Mouse (Mus musculus): Measurements from ENCODE around the gene Wdr13.

Gene Wdr13

DNA sequence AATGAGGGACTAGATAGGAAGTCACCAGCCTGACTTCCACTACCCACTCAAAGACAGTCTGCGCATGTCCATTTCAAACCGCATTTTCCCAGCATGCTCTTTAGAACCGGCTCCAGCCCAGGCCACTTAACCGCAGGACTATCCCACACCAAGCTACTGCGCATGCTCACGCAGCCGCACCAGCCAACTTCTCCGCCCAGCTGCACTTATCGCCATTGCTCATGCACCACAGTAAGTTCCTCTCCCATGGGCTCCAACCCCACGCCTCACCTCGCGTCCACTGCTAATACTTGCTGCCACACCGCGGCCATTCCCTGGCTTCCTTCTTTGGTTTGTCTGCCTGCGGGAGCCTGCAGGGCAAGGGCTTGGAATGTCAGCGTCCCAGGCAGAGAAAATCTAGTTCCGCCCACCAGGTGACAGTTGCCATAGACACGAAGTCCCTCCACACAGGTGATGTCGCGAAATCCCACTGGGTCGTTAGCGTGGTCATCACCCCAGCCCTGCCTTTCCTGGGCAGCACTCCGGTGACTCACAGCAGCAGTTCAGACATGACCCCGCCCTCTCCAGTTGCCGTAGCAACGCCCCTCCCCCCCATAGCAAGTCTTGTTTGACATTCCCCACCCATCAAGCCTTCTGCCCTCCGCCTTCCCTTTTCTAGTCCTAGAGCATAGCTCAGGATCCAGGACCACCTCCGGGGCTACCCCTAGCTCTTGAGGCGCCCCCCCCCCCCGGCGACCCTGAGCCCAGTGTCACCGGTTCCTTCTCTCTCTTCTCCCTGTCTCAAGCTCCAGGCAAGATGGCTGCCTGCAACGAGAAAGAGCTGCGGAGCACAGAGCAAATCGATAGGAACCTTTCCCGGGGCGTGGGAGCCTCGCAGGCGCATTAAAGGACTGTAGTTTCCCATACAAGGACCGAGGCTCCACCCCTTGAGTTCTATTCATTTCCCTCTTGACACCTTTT is at the start of gene Wdr13:
TSS of gene Wdr13 (minus strand) at position 876 of the 960 bp plus-strand sequence.
- DNase-seq (ENCODE audit: low spot score), result peak; percentile 65

DNA sequence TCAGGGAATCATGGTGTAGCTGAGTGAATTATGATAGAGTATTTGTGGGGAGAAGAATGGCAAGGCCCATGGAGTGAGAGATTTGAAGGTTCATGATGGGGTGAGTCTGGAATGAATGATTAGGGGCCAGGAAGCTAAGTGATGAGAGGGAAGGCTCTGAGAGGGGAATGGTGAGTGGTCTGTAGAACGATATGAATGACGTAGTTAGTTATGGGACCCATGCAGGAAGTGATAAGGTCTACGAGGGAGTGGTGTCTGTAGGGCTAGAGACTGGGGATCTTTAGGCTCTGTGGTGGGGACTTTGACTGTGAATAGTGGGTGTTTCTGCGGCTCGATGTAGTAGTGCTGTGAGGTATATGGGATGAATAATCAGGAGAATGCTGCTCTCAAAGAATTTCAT is 47.0 kb upstream of the Wdr13 start:
- no peak for DNase-seq (ENCODE audit: low spot score)

DNA sequence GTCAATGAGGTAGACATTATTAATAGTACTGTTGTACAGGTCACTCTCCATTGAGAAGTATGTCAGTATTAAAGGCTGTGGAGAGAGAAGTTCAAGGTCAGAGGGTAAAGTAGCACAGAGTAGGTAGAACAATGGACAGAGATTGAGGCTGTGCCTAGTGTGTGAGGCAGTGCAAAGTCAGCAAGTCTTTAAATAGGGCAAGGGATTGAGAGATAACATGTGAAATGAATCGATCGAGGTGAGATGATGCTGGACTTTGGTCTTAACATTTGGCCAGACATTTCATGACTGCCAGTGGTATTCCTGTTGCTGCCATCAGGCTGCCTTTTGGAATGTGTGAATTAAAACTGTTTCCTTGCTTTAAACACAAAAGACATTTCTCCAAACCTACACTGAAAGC is 46.2 kb upstream of the Wdr13 start:
- DNase-seq (ENCODE audit: low spot score), result no peak

DNA sequence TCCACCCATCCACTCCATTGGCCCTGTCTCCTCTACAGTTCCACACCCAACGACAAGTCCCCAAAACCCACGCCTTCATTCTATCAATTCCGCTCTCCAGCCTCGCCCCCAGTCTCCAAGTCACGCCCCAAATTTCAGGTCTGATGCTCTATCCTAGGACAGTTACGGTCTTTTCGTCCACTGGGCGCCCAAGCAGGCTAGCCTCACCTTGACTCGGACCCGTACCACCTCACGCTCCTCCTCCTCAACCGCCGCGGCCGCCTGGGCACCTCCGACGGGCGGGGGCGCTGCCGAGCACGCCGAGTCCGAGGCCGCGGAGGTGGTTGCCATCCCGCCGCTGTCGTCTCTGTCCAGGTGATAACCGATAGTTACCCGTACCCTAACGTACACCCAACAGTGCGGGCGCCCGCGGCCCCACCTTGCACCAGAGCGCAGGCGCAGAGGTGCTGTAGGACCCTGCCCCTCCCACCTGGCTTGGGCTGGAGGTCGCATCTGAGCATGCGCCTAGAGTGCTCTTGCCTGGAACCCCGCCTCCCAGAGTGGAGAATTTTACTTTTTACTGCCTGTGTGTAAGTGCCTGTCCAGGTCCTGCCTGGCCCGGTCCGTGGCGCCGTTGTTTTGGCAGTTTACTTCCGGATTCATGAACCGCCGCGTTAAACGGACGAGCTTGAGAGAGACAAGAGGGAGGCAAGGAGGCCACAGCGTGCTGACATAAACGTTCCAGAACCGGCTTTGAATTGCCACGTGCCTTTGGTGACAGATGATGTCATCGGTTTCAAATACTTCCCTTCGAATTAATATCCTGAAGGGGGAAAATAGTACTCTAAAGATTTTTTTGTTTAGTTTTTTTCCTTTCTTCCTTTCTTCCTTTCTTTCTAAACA is 43.1 kb upstream of the Wdr13 start, which contains the start of gene Tbc1d25:
TSS of gene Tbc1d25 (minus strand) at position 678 of the 882 bp plus-strand sequence.
- peak; percentile 63 for DNase-seq (ENCODE audit: low spot score)

DNA sequence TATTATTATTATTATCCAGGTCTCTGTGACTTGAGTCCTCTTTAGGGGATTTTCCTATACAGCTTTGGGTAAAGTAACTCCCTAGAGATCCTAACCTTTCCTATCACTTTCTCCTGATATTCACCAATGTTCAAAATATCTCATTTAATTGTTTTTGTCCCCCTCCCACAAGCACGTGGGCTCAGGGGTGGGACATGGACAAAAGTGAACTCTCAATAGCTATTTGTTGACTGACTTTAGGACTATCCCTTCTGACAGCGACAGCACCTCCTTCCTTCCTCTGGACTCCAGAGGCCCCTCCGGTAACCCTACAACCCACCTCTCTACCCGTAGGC is 42.4 kb upstream of the Wdr13 start:
- no peak for DNase-seq (ENCODE audit: low spot score)

DNA sequence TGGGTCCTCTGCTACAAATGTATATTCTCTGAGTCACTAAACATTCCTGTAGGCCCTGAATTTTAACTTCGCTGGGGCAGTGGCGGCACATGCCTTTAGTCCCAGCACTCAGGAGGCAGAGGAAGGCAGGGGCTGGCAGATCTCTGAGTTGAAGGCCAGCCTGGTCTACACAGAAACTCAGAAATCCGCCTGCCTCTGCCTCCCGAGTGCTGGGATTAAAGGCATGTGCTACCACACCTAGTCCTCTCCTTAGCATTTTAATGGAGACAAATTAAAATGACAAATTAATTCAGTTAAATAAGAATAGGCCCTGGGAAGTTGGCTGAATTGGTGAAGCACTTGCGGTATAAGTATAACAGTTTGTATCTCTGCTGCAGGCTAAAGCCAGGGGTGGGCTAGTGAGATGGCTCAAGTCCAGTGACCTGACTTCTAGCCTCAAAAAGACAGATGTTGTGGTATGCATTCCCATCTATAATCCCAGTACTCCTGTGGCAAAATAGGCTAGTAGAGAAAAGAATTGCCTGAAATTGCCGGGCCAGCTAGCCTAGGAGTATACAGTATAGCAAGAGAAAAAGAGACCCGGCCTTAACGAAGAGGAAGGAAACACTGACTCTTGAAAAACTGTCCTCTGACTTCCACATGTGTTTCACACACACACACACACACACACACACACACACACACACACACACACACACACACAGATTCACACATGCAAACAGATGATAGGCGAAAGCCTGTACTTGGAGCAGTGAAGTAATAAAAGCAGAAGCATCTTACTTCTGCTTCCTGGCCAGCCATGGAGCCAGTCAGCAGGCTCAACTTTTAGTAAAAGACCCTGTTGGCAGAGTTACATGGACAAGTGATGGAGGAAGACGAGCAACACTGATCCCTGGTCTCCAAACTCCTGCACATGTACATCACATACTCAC is 35.3 kb upstream of the Wdr13 start:
- DNase-seq (ENCODE audit: low spot score), result no peak

DNA sequence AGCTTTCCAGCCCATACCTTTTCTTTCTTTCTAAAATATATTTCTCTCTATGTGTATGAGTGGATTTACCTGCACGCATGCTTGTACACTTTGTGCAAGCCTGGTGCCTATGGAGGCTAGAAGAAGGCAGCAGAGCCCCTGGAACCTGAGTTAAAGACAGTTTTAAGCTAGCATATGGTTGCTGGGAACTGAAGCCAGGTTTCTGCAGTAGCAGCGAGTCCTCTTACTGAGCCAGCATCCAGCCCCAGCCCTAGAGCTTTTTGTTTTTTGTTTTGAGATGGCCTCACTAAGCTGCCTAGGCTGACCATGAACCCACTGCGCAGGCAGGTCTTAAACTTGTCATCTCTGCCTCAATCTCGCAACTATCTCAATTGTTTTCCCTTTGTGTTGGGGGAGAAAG is 31.8 kb upstream of the Wdr13 start:
- no peak for DNase-seq (ENCODE audit: low spot score)

DNA sequence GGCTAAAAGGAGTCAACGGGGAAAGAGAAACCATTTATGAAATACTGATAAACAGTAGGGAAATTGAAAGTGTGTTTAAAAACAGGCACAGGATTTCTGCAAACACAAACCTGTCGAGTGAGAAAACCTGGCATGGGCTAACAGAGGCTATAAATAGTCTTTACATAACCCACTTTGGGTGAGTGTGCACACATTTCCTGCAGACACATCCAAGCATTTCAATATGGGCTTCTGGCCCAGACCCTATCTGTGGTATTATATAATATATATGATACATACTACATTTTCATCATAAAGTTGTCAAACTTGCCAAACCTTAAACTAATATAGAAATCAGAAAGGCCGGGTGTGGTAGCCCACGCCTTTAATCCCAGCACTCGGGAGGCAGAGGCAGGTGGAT is 30.4 kb upstream of the Wdr13 start:
- DNase-seq (ENCODE audit: low spot score), result no peak

DNA sequence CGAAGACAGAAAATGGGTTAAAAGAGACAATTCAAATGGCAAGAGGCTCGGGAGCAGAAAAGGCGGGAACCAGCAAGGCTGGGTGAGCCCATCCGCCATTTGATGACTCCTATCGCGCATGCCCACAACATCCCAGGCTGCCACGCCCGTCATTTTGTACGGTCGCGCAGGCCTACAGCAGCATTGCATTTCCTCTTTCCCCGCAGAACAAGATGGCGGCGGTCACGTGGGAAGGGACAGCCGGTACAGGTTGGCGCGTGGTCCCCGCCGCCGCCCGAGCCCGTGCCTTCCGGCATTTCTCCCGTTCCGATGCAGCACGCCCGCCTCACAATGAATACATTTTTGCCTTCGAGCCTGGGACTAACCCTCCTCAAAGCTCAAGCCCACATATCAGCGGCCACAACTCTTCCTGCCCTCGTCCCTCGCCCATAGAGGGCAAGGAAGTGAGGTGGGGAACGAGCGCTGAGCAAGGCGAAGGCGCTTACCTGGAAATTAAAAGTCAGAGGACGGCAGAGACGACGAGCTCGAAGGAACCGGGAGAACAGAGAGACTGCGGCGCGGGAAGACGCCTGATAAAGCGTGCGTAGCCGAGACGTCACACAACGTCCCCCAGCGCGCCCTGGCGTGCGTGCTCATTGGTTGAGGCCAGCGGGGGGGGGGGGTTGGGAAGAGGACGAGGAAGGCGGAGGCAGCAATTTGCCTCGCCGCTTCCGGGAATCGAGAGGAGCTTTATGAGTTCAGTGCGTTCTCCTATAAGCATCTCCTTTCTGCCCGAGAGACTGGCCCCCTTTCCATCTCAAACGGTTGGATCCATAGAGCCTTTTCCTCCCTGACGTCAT is 12.7 kb upstream of the Wdr13 start, which contains the start of gene Rbm3:
TSS of gene Rbm3 (minus strand) at position 728 of the 839 bp plus-strand sequence.
- DNase-seq (ENCODE audit: low spot score), result peak; percentile 66

DNA sequence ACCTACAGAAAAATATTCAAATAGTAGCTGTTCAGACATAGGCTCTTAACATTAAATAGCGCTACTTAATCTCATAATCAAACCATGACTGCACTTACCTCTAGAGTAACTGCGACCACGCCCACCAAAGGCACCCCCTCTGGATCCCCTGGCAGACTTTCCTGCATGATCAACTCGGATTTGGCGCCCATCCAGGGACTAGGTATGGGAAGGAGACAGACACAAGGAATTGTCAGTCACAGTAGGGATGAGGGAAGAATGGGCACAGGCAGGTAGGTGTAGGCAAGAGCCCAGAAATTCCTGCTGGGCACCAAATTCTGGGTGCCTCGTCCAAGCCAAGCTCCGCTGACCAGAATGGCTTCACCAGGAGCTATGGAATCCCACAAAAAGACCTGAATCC is 11.1 kb upstream of the Wdr13 start:
- DNase-seq (ENCODE audit: low spot score), result no peak

DNA sequence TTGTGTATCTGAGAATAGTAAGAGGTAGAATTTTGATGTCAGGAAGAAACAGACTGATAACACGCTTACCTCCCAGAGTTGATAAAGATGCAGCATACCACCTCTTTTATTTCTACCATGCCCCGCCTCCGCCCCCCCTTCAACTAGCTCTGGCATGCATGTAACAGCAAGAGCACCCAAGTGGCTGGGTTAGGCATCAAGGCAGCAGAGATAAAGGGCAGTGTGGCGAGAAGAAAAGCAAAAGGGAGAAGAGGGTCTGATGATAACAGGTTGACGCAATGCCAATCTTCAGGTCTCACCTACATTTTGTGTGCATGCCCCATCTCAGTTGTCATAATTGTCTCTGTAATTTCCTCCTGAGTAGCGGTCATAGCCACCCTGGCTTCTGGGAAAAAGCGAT is 10.3 kb upstream of the Wdr13 start:
- DNase-seq (ENCODE audit: low spot score), result no peak

DNA sequence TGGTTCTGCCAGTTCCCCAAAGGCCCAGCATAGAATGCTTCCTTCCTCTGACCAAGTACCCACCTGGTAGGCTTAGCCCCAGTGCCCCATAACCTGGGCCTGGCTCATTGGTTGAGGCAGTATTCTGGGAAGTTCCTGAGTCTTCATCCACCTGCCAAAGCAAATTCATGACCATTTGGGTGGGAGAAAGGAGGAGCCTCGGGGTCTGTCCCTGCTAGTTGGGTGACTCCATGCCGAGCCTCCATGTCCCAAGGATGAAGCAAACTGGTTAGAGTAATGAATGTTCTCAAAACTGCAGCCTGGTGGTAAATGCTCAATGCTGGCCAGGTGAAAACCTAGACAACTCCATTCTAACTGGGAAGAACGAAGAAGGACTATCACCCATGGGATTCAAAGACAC is 8.4 kb upstream of the Wdr13 start:
- DNase-seq (ENCODE audit: low spot score), result no peak

DNA sequence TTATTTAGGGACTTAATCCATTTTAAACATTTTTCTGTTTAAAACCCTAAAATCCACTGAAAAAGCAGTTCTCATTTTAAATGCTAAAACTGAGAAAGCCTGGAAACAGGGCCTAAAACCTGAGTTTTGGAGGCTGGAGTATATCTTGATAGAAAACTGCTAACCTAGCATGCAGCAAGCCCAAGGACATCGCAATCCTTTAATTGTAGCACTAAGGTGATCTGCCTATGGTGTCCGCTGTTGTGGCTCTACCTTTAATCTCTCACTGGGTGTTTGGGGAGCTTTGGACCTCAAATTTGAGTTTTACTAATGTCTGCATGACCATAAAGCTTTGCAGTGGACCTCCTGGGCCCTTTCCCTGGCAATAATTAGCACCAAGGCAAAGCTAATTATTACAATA is 7.8 kb upstream of the Wdr13 start:
- no peak for DNase-seq (ENCODE audit: low spot score)

DNA sequence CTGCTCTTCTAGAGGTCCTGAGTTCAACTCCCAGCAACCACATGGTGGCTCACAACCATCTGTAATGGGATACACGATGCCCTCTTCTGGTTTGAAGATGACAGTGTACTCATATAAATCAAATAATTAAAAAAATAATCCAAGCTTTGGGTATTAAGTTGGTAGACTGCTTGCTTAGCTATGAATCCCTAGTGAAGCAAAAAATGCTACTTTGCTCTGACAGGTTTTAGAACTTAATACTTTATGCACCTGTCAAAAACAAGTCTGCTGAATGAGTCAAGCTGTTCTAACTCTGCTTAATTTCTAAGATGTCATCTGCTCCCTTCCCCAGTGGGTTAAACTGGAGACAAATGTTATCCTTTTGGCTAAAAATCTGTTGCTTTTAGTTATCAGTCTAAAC is 6.8 kb upstream of the Wdr13 start:
- DNase-seq (ENCODE audit: low spot score), result no peak

DNA sequence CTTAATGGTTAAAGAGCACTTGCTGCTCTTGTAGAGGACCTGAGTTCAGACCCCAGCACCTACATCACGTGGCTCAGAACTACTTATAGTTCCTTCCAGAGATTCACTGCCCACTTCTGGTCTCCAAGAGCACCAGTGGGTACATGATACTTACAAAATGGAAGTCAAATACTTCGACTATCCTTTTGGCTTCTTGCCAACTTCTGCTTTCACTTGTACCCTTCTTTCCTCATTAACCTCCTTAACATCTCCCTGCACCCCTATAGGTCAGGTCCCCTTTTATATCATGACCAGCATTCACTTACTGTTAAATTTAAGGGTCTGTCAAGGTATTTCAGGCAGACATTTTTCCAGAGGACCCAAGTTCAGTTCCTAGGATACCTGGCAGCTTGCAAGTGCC is 3.2 kb upstream of the Wdr13 start:
- no peak for DNase-seq (ENCODE audit: low spot score)

DNA sequence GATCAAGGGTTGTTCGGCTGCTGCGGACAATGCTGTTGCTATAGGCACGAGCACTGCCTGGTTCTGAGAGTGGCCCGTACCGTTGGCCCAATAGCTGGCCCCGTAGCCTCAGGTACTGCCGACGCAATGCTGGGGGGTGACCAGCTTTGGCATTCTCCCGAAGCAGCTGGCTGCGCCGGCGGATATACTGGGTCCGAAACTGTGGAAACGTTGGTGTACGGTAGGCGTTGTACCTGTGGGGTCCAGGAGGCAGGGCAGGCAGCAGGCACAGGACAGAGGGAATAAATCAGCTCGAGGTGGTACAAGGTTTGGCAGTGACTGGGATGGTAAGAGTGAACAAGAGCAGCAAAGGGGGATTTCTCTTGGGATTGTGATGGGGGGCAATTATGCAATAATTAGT is 1.3 kb downstream of the Wdr13 start:
- DNase-seq (ENCODE audit: low spot score), result no peak

DNA sequence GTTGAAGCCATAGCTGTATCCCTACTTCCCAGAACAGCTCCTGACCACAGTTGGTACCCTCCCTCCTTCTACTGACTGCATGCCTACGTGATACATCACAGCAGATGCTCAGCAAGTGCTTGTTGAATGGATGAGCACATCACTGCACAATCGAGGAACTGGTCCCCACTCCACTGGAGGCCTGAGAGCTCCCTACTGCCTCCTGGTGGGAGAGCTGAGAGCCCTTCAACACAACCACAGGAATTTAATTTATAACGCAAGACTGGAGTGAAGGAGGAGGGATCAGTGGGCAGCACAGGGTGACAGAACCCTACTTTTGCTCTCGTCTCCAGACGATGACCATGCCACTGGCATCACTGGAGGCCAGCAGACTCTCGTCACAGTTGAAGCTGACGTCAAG is 7.5 kb downstream of the Wdr13 start:
- DNase-seq (ENCODE audit: low spot score), result no peak

DNA sequence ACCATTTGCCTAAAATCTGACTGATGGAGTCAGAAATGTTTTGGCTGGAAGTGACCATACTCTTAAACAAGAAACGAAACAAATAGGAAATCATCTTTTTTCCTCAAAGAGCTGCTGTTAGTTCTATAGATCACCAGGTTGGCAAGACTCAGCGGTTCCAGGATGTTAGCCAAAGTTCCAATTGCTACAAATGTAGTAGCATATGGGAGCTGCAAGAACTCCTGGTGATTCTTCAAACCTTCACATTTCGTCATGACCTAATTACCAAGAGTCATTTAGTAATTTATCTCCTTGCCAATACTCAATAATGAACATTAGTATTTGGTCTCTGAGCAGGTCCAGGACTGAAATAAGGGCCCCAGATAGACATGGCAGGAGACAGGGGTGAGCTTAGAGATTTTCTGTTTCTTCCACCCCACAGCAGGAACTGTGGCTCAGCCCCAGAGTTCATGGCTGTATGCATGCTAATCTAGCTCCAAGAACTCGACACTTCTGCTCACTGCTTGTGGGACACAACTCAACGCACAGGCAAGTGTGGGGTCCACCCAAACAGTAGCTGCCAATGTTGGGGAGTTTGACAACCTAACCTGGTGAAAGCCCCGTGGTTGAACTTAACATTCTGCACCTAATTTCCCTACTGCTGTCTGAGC is 8.7 kb downstream of the Wdr13 start:
- no peak for DNase-seq (ENCODE audit: low spot score)

DNA sequence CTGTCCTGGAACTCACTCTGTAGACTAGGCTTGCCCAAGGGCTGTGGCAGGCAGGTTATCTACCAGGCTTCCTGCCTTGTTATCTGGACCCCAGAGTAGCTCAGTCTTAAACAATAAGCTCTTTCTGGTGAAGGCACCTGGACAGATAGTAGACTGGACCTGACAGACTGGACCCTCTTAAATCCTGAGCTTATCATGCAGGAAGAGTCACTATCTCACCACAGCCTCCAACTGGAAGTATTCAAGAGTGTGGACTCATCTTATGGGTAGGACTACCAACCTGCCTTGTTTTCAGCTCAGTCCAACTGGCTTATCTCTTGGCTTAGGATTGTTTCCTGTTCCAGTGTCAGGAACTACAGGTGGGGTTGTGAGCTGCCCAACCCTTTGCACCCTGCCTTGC is 15.4 kb downstream of the Wdr13 start:
- DNase-seq (ENCODE audit: low spot score), result no peak

DNA sequence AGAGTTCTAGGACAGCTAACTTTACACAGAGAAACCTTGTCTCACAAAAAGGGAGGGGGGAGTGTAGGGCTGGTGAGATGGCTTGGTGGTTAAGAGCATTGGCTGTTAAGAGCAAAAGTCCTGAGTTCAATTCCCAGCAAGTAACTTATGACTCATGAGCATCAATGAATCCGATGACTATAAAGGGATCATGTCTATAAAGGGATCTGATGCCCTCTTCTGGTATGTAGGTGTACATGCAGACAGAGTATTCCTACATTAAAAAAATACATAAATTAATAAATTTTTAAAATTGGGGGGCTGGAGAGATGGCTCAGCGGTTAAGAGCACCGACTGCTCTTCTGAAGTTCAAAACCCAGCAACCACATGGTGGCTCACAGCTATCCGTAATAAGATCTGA is 17.4 kb downstream of the Wdr13 start:
- DNase-seq (ENCODE audit: low spot score), result no peak
